Mouse (Mus musculus): Measurements from ENCODE around the gene 9130023H24Rik. TPM values are rescaled to one million over a fixed set of nuclear protein-coding genes. Genes with fewer than 3 reads are reported as not detected.

9130023H24Rik gene
- polyA plus RNA-seq, 1 experiment from 2014 or later = 10.6 TPM

- 86% methylated on average over 4 of the region's 4 CpGs for WGBS
- H3K4me3 ChIP-seq = no peak overlapping the region
Measured at GRCm38 (mm10) chr7:128219952-128220351, 17.9 kb downstream of the 9130023H24Rik start.

GRCm38 (mm10) chr7:128209826-128210225 lies 28.0 kb downstream of the 9130023H24Rik start:
- Histone ChIP-seq H3K36me3 (no peaks in the 10 kb centered on the region), H3K9ac (no peak overlapping the region), H3K4me2 (no peak overlapping the region), H3K4me3 (no peak overlapping the region), H3K27ac (no peak overlapping the region), H3K4me1 (replicated peaks) (no peaks in the 10 kb centered on the region), H3K9me3 (no peaks in the 10 kb centered on the region), H3K27me3 (no peaks in the 10 kb centered on the region)
- WGBS = 62% methylated on average over 3 of the region's 3 CpGs
- ATAC-seq (ENCODE audit: low FRiP score) = no peak

More at GRCm38 (mm10) chr7:128219952-128220351, 17.9 kb downstream of the 9130023H24Rik start:
- no peaks in the 10 kb centered on the region for H3K36me3 ChIP-seq
- H3K9me3 ChIP-seq = no peaks in the 10 kb centered on the region
- ATAC-seq (ENCODE audit: low FRiP score) = no peak
- no peaks in the 10 kb centered on the region for H3K27me3 ChIP-seq
- no peak overlapping the region for H3K9ac ChIP-seq
- H3K4me1 ChIP-seq (replicated peaks) = no peaks in the 10 kb centered on the region
- H3K27ac ChIP-seq = no peak overlapping the region
- no peak overlapping the region for H3K4me2 ChIP-seq

GRCm38 (mm10) chr7:128208187-128208586 lies 29.6 kb downstream of the 9130023H24Rik start:
- no peaks in the 10 kb centered on the region for H3K4me1 ChIP-seq (replicated peaks)
- no peaks in the 10 kb centered on the region for H3K27me3 ChIP-seq
- no peak overlapping the region for H3K9ac ChIP-seq
- no peaks in the 10 kb centered on the region for H3K36me3 ChIP-seq
- no peak overlapping the region for H3K4me3 ChIP-seq
- no peak for ATAC-seq (ENCODE audit: low FRiP score)
- no peak overlapping the region for H3K4me2 ChIP-seq
- no peak overlapping the region for H3K27ac ChIP-seq
- H3K9me3 ChIP-seq = no peaks in the 10 kb centered on the region
- 12% methylated on average over 4 of the region's 4 CpGs for WGBS

- Histone ChIP-seq H3K4me3 (no peak within 1 kb of the TSS), H3K9ac (no peak within 1 kb of the TSS), H3K4me1 (replicated peaks) (no peaks in the 10 kb centered on the region), H3K27ac (no peak within 1 kb of the TSS), H3K27me3 (no peaks in the 10 kb centered on the region), H3K4me2 (no peak within 1 kb of the TSS), H3K9me3 (no peaks in the 10 kb centered on the region), H3K36me3 (no peaks in the 10 kb centered on the region)
- ATAC-seq (ENCODE audit: low FRiP score) = no peak
- 83% methylated on average over 6 of the region's 6 CpGs for WGBS
Measured at GRCm38 (mm10) chr7:128206152-128206551, 31.7 kb downstream of the 9130023H24Rik start, which contains the start of gene Cox6a2. Cox6a2 (minus strand) TSS chr7:128206387.

GRCm38 (mm10) chr7:128205695-128206094 lies 32.1 kb downstream of the 9130023H24Rik start:
- 86% methylated on average over 18 of the region's 18 CpGs for WGBS
- no peaks in the 10 kb centered on the region for H3K9me3 ChIP-seq
- H3K9ac ChIP-seq = no peak overlapping the region
- no peak overlapping the region for H3K4me2 ChIP-seq
- no peak overlapping the region for H3K4me3 ChIP-seq
- no peaks in the 10 kb centered on the region for H3K36me3 ChIP-seq
- no peak overlapping the region for H3K27ac ChIP-seq
- no peaks in the 10 kb centered on the region for H3K4me1 ChIP-seq (replicated peaks)
- no peak for ATAC-seq (ENCODE audit: low FRiP score)
- H3K27me3 ChIP-seq = no peaks in the 10 kb centered on the region

GRCm38 (mm10) chr7:128204179-128204578 lies 33.7 kb downstream of the 9130023H24Rik start:
- H3K4me3 ChIP-seq = no peak overlapping the region
- no peak for ATAC-seq (ENCODE audit: low FRiP score)
- WGBS = 90% methylated on average over 8 of the region's 8 CpGs
- H3K9ac ChIP-seq = no peak overlapping the region
- no peaks in the 10 kb centered on the region for H3K4me1 ChIP-seq (replicated peaks)
- H3K4me2 ChIP-seq = no peak overlapping the region
- H3K27ac ChIP-seq = no peak overlapping the region
- H3K27me3 ChIP-seq = no peaks in the 10 kb centered on the region
- H3K9me3 ChIP-seq = no peaks in the 10 kb centered on the region
- H3K36me3 ChIP-seq = no peaks in the 10 kb centered on the region

- H3K27me3 ChIP-seq = no peaks in the 10 kb centered on the region
- WGBS = 69% methylated on average over 9 of the region's 9 CpGs
- H3K36me3 ChIP-seq = no peaks in the 10 kb centered on the region
- no peak overlapping the region for H3K4me2 ChIP-seq
- no peak overlapping the region for H3K9ac ChIP-seq
- no peak overlapping the region for H3K27ac ChIP-seq
- H3K9me3 ChIP-seq = no peaks in the 10 kb centered on the region
- no peaks in the 10 kb centered on the region for H3K4me1 ChIP-seq (replicated peaks)
- ATAC-seq (ENCODE audit: low FRiP score) = no peak
- no peak overlapping the region for H3K4me3 ChIP-seq
Measured at GRCm38 (mm10) chr7:128203071-128203470, 34.8 kb downstream of the 9130023H24Rik start.

GRCm38 (mm10) chr7:128201607-128202006 lies 36.2 kb downstream of the 9130023H24Rik start:
- Histone ChIP-seq H3K9ac (no peak overlapping the region), H3K27me3 (no peaks in the 10 kb centered on the region), H3K9me3 (no peaks in the 10 kb centered on the region), H3K27ac (no peak overlapping the region), H3K36me3 (no peaks in the 10 kb centered on the region), H3K4me1 (replicated peaks) (no peaks in the 10 kb centered on the region), H3K4me3 (no peak overlapping the region), H3K4me2 (no peak overlapping the region)
- 92% methylated on average over 9 of the region's 9 CpGs for WGBS
- no peak for ATAC-seq (ENCODE audit: low FRiP score)

Other genes starting within 250 kb of the 9130023H24Rik start
- 6.5 and 8.2 TPM in 2 replicates for gene Pycard, start 244.2 kb downstream of the 9130023H24Rik start, polyA plus RNA-seq (2015; fragmentation: Nextera tagmentation; extraction: Ambion mirVana)
- 0.13 TPM in 1 of 2 replicates, not detected in the other for gene Trim72, start 234.1 kb downstream of the 9130023H24Rik start, polyA plus RNA-seq (2015; fragmentation: Nextera tagmentation; extraction: Ambion mirVana)
- gene Itgam, start 175.4 kb downstream of the 9130023H24Rik start, polyA plus RNA-seq (2015; fragmentation: Nextera tagmentation; extraction: Ambion mirVana) = 1.1 and 1.4 TPM in 2 replicates
- not detected in 2 replicates for gene Gm49368, start 175.3 kb downstream of the 9130023H24Rik start, polyA plus RNA-seq (2015; fragmentation: Nextera tagmentation; extraction: Ambion mirVana)
- gene Itgax, start 108.5 kb downstream of the 9130023H24Rik start, polyA plus RNA-seq (2015; fragmentation: Nextera tagmentation; extraction: Ambion mirVana) = 0.17 TPM in 1 of 2 replicates, not detected in the other
- not detected in 2 replicates for gene Itgad, start 83.7 kb downstream of the 9130023H24Rik start, polyA plus RNA-seq (2015; fragmentation: Nextera tagmentation; extraction: Ambion mirVana)
- 0.70 and 1.1 TPM in 2 replicates for gene Cox6a2, start 31.6 kb downstream of the 9130023H24Rik start, polyA plus RNA-seq (2015; fragmentation: Nextera tagmentation; extraction: Ambion mirVana)
- gene Armc5, start 689 bp downstream of the 9130023H24Rik start, polyA plus RNA-seq (2015; fragmentation: Nextera tagmentation; extraction: Ambion mirVana) = 15.0 and 15.2 TPM in 2 replicates
- 27.9 and 31.0 TPM in 2 replicates for gene Tgfb1i1, start 8.8 kb upstream of the 9130023H24Rik start, polyA plus RNA-seq (2015; fragmentation: Nextera tagmentation; extraction: Ambion mirVana)
- not detected in 2 replicates for gene Slc5a2, start 27.6 kb upstream of the 9130023H24Rik start, polyA plus RNA-seq (2015; fragmentation: Nextera tagmentation; extraction: Ambion mirVana)
- 17.2 and 20.3 TPM in 2 replicates for gene BC017158, start 60.1 kb upstream of the 9130023H24Rik start, polyA plus RNA-seq (2015; fragmentation: Nextera tagmentation; extraction: Ambion mirVana)
- 34.0 and 40.2 TPM in 2 replicates for gene Rgs10, start 180.7 kb upstream of the 9130023H24Rik start, polyA plus RNA-seq (2015; fragmentation: Nextera tagmentation; extraction: Ambion mirVana)
- gene Tial1, start 223.7 kb upstream of the 9130023H24Rik start, polyA plus RNA-seq (2015; fragmentation: Nextera tagmentation; extraction: Ambion mirVana) = 34.3 and 36.2 TPM in 2 replicates

All from hindbrain, embryonic 13.5 days (tissue).